Mouse (Mus musculus) midbrain, embryonic 12.5 days (tissue): Measurements from ENCODE around the gene Anks1b. TPM values are rescaled to one million over a fixed set of nuclear protein-coding genes. Genes with fewer than 3 reads are reported as not detected.

Experiments
- ATAC-seq: fragments of 200-750 bp; cut with Nextera tagmentation; 2 replicates; pipeline ENCODE4 v1.8.0; 2017; ENCODE audit warnings: low read depth, moderate TSS enrichment, moderate library complexity; ENCODE audit not compliant: low FRiP score
- H3K27ac ChIP-seq: fragments of 300-500 bp; sonication (generic); replicated peaks from 2 replicates; pipeline ENCODE4 v1.5.1; 2016; ENCODE audit warnings: mild to moderate bottlenecking
- H3K27me3 ChIP-seq: fragments of 300-500 bp; sonication (generic); 2 replicates; pipeline ENCODE4 v1.6.1; 2016; ENCODE audit warnings: mild to moderate bottlenecking
- H3K36me3 ChIP-seq: fragments of 300-500 bp; sonication (generic); 2 replicates; pipeline ENCODE4 v1.6.1; 2016
- H3K4me1 ChIP-seq: fragments of 300-500 bp; sonication (generic); 2 replicates; pipeline ENCODE4 v1.6.1; 2016
- H3K4me2 ChIP-seq: fragments of 300-500 bp; sonication (generic); replicated peaks from 2 replicates; pipeline ENCODE4 v1.6.1; 2016; ENCODE audit warnings: mild to moderate bottlenecking, moderate library complexity
- H3K4me3 ChIP-seq: fragments of 300-500 bp; sonication (generic); 2 replicates; pipeline ENCODE4 v1.5.1; 2016; ENCODE audit warnings: mild to moderate bottlenecking
- H3K9ac ChIP-seq: fragments of 300-500 bp; sonication (generic); replicated peaks from 2 replicates; pipeline ENCODE4 v1.6.1; 2016; ENCODE audit warnings: mild to moderate bottlenecking, moderate library complexity
- H3K9me3 ChIP-seq: fragments of 300-500 bp; sonication (generic); 2 replicates; pipeline ENCODE4 v1.6.1; 2016; ENCODE audit warnings: mild to moderate bottlenecking
- WGBS: fragments of 180-500 bp; shearing (Covaris S2); methylation state at CpG from one replicate; pipeline ENCODE4 v1.1.7; 2016; 5-methylcytosine and 5-hydroxymethylcytosine counted together
- polyA plus RNA-seq: library from polyadenylated mRNA; unstranded; fragments of >200 nt; fragmentation: Nextera tagmentation; extraction: Ambion mirVana; gene quantifications from 2 replicates; pipeline ENCODE4 v1.2.1, GENCODE M21; 2016

Anks1b gene
- polyA plus RNA-seq, 1 experiment from 2014 or later = 11.9 TPM

DNA sequence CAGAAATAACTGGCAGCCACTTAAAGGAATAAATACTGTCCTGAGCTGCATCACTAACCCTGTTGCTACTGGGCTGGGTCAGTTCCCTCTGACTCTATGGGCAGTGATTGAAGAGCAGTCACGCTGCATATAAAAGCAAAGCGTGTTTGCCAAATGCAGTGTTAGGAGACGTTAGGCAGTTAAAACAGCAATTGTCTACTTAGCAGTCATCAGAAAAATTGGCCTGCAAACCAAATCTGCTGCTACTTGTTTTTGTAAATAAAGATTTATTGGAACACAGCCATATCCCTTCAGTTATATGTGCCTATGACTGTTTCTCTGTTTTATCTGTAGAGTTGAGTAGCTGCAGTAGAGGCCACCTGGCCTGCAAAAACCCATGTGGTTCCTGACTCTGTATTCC lies 347.2 kb downstream of the Anks1b start:
- H3K4me3 ChIP-seq = no peak overlapping the region
- H3K27ac ChIP-seq = no peak overlapping the region
- H3K4me2 ChIP-seq = no peak overlapping the region
- no peak for ATAC-seq
- 87% methylated on average over 3 of the region's 3 CpGs for WGBS
- H3K4me1 ChIP-seq = no peaks in the 10 kb centered on the region
- no peaks in the 10 kb centered on the region for H3K9me3 ChIP-seq
- no peak overlapping the region for H3K9ac ChIP-seq
- H3K27me3 ChIP-seq = no peaks in the 10 kb centered on the region
- H3K36me3 ChIP-seq = no peaks in the 10 kb centered on the region

DNA sequence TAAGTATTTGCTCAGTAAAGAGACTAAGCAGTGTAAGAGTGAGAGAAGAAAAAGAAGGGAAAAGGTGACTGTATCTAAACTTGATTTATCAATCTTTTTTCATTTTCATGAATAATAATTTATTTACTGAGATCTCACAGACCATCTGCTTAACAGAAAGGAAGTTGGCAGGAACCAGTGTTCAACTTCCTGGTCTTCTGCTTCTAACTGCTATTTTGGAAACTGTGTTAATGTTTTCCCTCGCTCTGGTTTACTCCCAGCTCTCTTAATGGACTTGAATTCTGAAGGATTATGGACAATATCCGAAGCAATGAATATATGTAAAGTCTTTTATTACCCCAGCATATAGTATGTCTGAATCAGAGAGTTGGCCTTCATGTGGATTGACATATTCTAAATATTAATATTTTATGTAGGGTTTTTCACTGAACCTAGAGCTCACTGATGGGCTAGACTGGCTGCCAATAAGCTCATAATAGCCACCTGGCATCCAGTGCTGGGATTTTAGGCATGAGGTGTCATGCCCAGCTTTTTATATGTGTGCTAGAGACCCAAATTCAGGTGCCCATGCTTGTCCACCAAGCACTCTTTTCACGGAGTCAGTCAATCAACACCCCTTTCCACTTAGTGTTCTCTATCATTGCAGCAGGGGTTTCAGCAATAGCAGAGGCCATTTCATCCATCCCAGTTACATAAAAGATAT lies 349.6 kb downstream of the Anks1b start:
- no peak overlapping the region for H3K4me3 ChIP-seq
- 90% methylated on average over 3 of the region's 3 CpGs for WGBS
- H3K27me3 ChIP-seq = no peaks in the 10 kb centered on the region
- no peaks in the 10 kb centered on the region for H3K9me3 ChIP-seq
- H3K9ac ChIP-seq = no peak overlapping the region
- no peak for ATAC-seq
- H3K4me1 ChIP-seq = no peaks in the 10 kb centered on the region
- no peak overlapping the region for H3K4me2 ChIP-seq
- no peaks in the 10 kb centered on the region for H3K36me3 ChIP-seq
- H3K27ac ChIP-seq = no peak overlapping the region

DNA sequence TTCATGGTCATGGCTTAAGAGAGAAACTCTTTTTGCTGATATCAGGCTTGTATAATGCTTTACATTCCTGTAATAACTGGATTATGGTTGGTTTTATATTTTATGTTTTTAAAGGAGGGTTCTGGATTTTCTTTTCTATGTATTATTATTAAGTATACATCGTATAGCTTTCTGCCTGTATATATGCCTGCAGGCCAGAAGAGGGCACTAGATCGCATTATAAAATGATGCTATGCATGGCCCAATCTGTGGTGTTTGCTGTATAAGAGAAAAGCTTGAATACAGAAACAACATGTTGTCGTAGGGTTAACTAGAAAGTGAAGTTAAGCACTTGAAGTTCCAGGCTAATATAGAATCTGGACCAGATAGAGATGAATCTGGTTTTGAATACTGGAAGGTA lies 362.0 kb downstream of the Anks1b start:
- no peak overlapping the region for H3K27ac ChIP-seq
- 79% methylated on average over 3 of the region's 3 CpGs for WGBS
- ATAC-seq = no peak

DNA sequence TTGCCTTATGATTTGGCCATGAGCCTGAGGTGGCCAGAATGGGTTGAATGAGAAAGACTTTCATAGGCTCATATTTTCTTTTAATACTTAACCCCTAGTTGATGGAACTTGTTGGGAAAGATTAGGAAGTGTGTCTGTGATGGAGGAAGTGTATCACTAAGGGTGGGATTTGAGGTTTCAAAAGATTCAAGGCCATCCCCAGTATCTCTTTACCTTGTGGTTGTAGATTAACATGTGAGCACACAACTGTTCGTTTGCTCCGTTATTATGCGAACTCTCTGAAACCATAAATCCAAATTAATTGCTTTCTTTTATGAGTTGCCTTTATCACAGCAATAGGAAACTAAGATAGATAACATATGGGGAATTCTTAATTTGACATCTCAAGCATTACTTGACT lies 364.0 kb downstream of the Anks1b start:
- 98% methylated on average over 3 of the region's 3 CpGs for WGBS
- H3K4me2 ChIP-seq = no peak overlapping the region
- H3K27me3 ChIP-seq = no peaks in the 10 kb centered on the region

More for the DNA sequence above, 362.0 kb downstream of the Anks1b start:
- H3K36me3 ChIP-seq = no peaks in the 10 kb centered on the region
- no peaks in the 10 kb centered on the region for H3K9me3 ChIP-seq
- H3K9ac ChIP-seq = no peak overlapping the region
- H3K4me2 ChIP-seq = no peak overlapping the region
- H3K4me1 ChIP-seq = no peaks in the 10 kb centered on the region
- no peak overlapping the region for H3K4me3 ChIP-seq
- no peaks in the 10 kb centered on the region for H3K27me3 ChIP-seq

DNA sequence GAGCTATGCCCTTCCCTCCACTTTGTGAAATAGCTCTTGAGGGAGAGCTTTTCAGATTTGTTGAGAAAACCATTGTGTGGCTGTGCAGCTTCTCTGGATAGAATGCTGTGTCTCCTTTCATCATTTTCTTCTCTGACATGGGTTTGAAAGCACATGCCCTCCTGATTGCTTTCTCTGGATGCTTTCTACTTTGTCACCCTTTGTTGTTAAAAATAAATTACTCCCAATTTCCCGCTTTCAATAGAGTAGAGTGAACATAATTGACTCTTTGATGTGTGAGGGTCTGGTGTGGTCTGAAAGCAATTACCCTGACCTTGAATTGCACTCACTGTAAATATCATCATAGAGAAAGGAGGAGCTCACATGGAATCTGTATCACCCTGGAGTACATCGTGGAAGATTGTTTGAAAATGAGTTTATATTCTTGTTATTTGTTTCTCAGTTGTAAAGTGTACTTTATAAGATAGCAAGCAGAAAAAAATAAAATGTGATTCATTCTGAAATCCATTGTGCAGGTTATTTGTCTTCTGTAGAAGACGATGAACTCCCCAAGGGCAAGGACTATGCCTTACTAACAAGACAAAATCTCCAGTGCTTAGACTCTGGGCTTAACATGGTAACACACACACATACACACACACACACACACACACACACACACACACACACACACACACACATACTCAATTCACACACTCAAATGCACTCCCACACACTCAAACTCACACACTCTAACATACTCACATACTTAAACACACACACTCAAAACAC lies 385.8 kb downstream of the Anks1b start:
- Histone ChIP-seq H3K4me3 (no peak overlapping the region), H3K9me3 (no peaks in the 10 kb centered on the region), H3K27ac (no peak overlapping the region), H3K9ac (no peak overlapping the region), H3K27me3 (no peaks in the 10 kb centered on the region), H3K4me1 (no peaks in the 10 kb centered on the region; the same call in 1 of the 2 replicates), H3K36me3 (no peaks in the 10 kb centered on the region), H3K4me2 (no peak overlapping the region)
- WGBS = 61% methylated on average over 3 of the region's 3 CpGs
- no peak for ATAC-seq

More for the DNA sequence above, 364.0 kb downstream of the Anks1b start:
- H3K4me1 ChIP-seq = no peaks in the 10 kb centered on the region
- H3K4me3 ChIP-seq = no peak overlapping the region
- no peak overlapping the region for H3K9ac ChIP-seq
- no peak for ATAC-seq
- H3K27ac ChIP-seq = no peak overlapping the region
- no peaks in the 10 kb centered on the region for H3K36me3 ChIP-seq
- H3K9me3 ChIP-seq = no peaks in the 10 kb centered on the region

DNA sequence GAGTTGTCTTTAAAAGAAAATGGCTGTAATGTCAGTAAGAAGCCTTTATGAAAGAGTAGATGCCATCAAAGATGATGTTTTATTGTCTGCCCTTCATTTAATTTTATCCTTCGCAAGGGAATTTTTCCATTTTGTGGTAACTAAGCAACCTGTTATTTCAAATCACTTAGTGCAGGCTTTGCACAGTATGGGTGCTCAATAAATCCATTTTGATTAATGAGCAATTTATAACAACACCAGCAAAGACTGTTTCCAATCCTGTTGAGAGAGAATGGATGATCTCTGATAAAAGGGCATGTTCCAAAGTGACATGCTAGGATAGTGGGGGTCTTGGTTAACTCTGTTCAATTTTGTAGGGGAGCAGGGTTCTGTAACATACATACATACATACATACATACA lies 398.0 kb downstream of the Anks1b start:
- no peaks in the 10 kb centered on the region for H3K4me1 ChIP-seq
- H3K27ac ChIP-seq = no peak overlapping the region
- no peak overlapping the region for H3K4me3 ChIP-seq
- no peak overlapping the region for H3K4me2 ChIP-seq
- no peaks in the 10 kb centered on the region for H3K9me3 ChIP-seq
- no peak for ATAC-seq
- no peaks in the 10 kb centered on the region for H3K36me3 ChIP-seq
- WGBS = 83% methylated on average over 1 of the region's 1 CpGs
- no peak overlapping the region for H3K9ac ChIP-seq
- H3K27me3 ChIP-seq = no peaks in the 10 kb centered on the region

DNA sequence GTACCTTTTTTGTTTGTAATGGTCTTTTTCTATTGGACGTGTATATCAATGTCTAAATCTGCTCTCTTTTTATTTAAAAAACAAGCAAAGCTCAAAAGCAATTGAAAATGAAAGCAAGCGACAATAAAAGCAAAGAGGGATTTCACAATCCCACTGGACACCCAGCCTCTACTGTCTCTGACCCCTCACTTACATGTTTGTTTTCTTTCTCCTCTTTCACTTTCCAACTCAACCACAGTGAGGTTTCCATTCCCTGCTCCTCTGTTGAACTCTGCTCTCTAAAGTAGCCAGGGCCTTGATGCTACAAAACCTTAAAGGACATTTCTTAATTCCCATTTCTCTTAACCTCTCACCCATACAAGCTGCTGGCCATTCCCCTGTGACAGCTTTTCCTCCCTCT lies 400.0 kb downstream of the Anks1b start:
- Histone ChIP-seq H3K27me3 (no peaks in the 10 kb centered on the region), H3K4me2 (no peak overlapping the region), H3K9ac (no peak overlapping the region), H3K36me3 (no peaks in the 10 kb centered on the region), H3K9me3 (no peaks in the 10 kb centered on the region), H3K4me3 (no peak overlapping the region), H3K27ac (no peak overlapping the region), H3K4me1 (no peaks in the 10 kb centered on the region)
- 80% methylated on average over 2 of the region's 2 CpGs for WGBS
- ATAC-seq = no peak

DNA sequence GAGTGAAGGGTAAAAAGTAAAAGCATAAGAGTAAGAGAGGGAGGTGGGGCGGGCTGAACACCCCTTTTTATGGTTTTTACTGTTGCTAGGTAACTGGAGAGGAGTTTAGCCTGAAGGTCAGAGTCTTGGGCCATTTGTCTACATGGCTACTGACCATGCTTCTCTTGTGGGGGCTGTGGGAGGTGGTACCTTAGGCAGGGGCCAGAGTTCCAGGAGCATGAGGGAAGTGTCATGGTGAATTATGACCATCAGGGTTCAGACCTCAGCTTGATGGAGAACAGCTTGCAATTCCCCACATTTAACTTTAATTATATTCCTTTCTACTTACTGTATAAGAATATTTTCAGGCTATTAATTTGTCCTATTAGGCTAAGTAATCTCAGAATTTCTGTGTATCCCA lies 413.3 kb downstream of the Anks1b start:
- Histone ChIP-seq H3K9me3 (no peaks in the 10 kb centered on the region), H3K4me2 (no peak overlapping the region), H3K4me3 (no peak overlapping the region), H3K9ac (no peak overlapping the region), H3K4me1 (no peaks in the 10 kb centered on the region), H3K36me3 (no peaks in the 10 kb centered on the region), H3K27ac (no peak overlapping the region), H3K27me3 (no peaks in the 10 kb centered on the region)
- 89% methylated on average over 1 of the region's 1 CpGs for WGBS
- ATAC-seq = no peak

DNA sequence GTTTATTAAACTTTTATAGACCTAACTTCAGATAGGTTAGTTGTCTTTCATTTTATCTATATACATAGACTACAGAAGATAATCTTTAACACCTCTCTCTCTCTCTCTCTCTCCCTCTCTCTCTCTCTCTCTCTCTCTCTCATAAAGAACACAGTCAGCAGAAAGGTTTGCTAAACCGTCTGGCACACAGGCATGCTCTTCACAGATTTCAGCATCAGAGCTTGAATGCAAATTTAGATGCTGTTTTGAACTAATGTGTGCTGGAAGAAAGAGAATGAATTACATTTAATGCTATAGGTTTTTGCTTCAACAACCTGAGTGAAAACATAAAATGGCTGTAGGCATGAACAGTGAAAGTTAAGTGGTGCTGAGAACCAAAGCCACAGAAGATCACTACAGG lies 429.9 kb downstream of the Anks1b start:
- no peak overlapping the region for H3K27ac ChIP-seq
- no peak overlapping the region for H3K4me2 ChIP-seq
- H3K36me3 ChIP-seq = no peaks in the 10 kb centered on the region
- H3K4me3 ChIP-seq = no peak overlapping the region
- no peak overlapping the region for H3K9ac ChIP-seq
- WGBS = 54% methylated on average over 1 of the region's 1 CpGs
- H3K27me3 ChIP-seq = no peaks in the 10 kb centered on the region; the same call in 1 of the 2 replicates
- H3K9me3 ChIP-seq = no peaks in the 10 kb centered on the region
- H3K4me1 ChIP-seq = no peaks in the 10 kb centered on the region
- ATAC-seq = no peak

DNA sequence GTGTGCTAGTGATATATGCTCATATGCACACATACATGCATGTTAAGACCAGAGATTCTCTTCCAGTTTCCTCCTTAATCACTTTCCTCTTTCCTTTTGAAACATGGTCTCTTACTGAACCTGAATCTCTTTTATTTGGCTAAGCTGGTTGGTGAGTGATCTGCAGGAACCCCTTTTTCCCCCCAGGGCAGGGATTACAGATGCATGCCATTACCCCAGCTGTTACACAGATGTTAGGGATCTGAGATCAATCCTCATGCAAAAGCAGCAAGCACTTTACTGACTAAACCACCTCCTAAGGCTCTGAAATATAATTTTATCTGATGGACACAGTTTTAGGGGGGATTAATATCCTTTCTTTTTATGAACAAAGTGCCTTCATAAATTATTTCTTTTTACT lies 432.8 kb downstream of the Anks1b start:
- no peak for ATAC-seq
- H3K27me3 ChIP-seq = peaks cover 3% of the 10 kb centered on the region
- no peaks in the 10 kb centered on the region for H3K36me3 ChIP-seq
- H3K9me3 ChIP-seq = no peaks in the 10 kb centered on the region
- no peaks in the 10 kb centered on the region for H3K4me1 ChIP-seq
- no peak overlapping the region for H3K27ac ChIP-seq
- no peak overlapping the region for H3K4me2 ChIP-seq
- no peak overlapping the region for H3K9ac ChIP-seq
- H3K4me3 ChIP-seq = no peak overlapping the region

DNA sequence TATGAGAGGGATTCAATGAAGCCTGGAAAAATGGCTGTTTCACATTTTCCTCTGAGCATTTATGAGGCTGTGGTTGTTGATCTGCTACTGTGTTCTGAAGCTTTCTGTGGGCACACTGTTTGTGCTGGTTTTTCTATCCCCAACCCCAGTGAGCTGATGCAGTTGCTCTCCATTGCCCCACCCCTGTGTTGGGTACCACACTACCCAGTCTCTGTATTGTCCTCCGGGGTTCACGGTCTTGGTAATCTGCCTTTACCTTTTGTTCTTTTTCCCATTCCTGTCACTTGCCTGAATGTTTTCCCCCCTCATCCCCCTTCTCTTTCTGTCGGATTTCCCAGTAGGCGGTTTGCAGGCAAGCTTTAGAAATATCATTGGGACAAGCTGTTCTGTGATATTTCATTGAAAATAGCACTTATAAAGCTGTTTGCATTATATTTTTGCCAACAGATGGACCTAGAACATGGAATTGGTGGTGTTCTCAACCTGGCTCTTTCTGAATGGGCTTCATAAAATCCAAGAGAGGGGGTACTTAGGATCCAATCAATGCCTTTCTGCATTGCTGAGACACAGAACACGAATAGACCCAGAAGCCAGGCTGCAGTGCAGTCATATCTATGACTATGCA lies 434.7 kb downstream of the Anks1b start:
- Histone ChIP-seq H3K9me3 (no peaks in the 10 kb centered on the region), H3K4me3 (no peak overlapping the region), H3K4me1 (no peaks in the 10 kb centered on the region), H3K27me3 (peaks cover 3% of the 10 kb centered on the region), H3K4me2 (no peak overlapping the region), H3K27ac (no peak overlapping the region), H3K9ac (no peak overlapping the region), H3K36me3 (no peaks in the 10 kb centered on the region)
- 42% methylated on average over 5 of the region's 5 CpGs for whole genome bisulfite sequencing
- ATAC-seq = no peak

DNA sequence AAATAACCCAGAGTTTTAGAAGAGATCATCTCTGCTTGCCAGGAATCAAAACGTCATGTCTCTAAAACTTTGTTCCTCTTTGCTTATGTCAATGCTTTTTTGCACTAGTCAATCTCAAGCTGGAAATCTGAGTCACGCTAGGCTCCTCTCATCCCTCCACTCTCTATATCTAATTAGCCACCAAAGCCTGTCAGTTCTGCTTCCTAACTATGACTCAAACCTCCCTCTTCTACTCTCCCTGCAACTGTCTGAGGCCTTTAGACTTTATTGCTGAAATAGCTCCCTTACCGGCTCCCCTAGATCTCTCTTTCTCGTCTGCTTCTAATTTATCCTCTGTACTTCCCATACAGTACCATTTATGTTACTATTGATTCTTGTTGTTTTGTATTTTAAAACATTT lies 456.5 kb downstream of the Anks1b start:
- 90% methylated on average over 4 of the region's 4 CpGs for WGBS

More for the DNA sequence above, 456.5 kb downstream of the Anks1b start:
- Histone ChIP-seq H3K9ac (no peak overlapping the region), H3K9me3 (no peaks in the 10 kb centered on the region), H3K4me1 (no peaks in the 10 kb centered on the region), H3K27me3 (no peaks in the 10 kb centered on the region), H3K36me3 (no peaks in the 10 kb centered on the region), H3K4me3 (no peak overlapping the region), H3K27ac (no peak overlapping the region), H3K4me2 (no peak overlapping the region)
- ATAC-seq = no peak
